Mouse (Mus musculus) neural tube, embryonic 12.5 days (tissue): Measurements from ENCODE around the gene Rbfox1. TPM values are rescaled to one million over a fixed set of nuclear protein-coding genes. Genes with fewer than 3 reads are reported as not detected.

ENCODE experiments used
- ATAC-seq: fragments of 200-750 bp; cut with Nextera tagmentation; 2 replicates; pipeline ENCODE4 v1.8.0; 2017; ENCODE audit warnings: low read depth, mild to moderate bottlenecking, moderate TSS enrichment, moderate library complexity; ENCODE audit not compliant: low FRiP score
- H3K27ac ChIP-seq: fragments of 300-500 bp; sonication (generic); 2 replicates; pipeline ENCODE4 v1.5.1; 2016
- H3K27me3 ChIP-seq: fragments of 300-500 bp; sonication (generic); replicated peaks from 2 replicates; pipeline ENCODE4 v1.6.1; 2016; ENCODE audit warnings: mild to moderate bottlenecking
- H3K36me3 ChIP-seq: fragments of 300-500 bp; sonication (generic); 2 replicates; pipeline ENCODE4 v1.6.1; 2016; ENCODE audit warnings: mild to moderate bottlenecking
- H3K4me1 ChIP-seq: fragments of 300-500 bp; sonication (generic); 2 replicates; pipeline ENCODE4 v1.6.1; 2016
- H3K4me2 ChIP-seq: fragments of 300-500 bp; sonication (generic); replicated peaks from 2 replicates; pipeline ENCODE4 v1.6.1; 2016; ENCODE audit warnings: mild to moderate bottlenecking
- H3K4me3 ChIP-seq: fragments of 300-500 bp; sonication (generic); 2 replicates; pipeline ENCODE4 v1.5.1; 2016
- H3K9ac ChIP-seq: fragments of 300-500 bp; sonication (generic); 2 replicates; pipeline ENCODE4 v1.6.1; 2016; ENCODE audit warnings: mild to moderate bottlenecking
- H3K9me3 ChIP-seq: fragments of 300-500 bp; sonication (generic); 2 replicates; pipeline ENCODE4 v1.6.1; 2016; ENCODE audit warnings: mild to moderate bottlenecking
- WGBS: fragments of 180-500 bp; shearing (Covaris S2); methylation state at CpG from one replicate; pipeline ENCODE4 v1.1.7; 2016; 5-methylcytosine and 5-hydroxymethylcytosine counted together
- polyA plus RNA-seq: library from polyadenylated mRNA; unstranded; fragments of >200 nt; fragmentation: Nextera tagmentation; extraction: Ambion mirVana; gene quantifications from 2 replicates; pipeline ENCODE4 v1.2.1, GENCODE M21; 2016

The Rbfox1 gene
- polyA plus RNA-seq, 1 experiment from 2014 or later, result 80.2 TPM

GRCm38 (mm10) chr16:6169346-6169745 lies 284.2 kb downstream of the Rbfox1 start:
- no peaks in the 10 kb centered on the region for H3K36me3 ChIP-seq
- no peak overlapping the region for H3K9ac ChIP-seq
- no peak overlapping the region for H3K4me3 ChIP-seq
- ATAC-seq, result no peak
- H3K9me3 ChIP-seq, result no peaks in the 10 kb centered on the region
- no peak overlapping the region for H3K27ac ChIP-seq
- no peaks in the 10 kb centered on the region for H3K4me1 ChIP-seq
- no peaks in the 10 kb centered on the region for H3K27me3 ChIP-seq
- 89% methylated on average over 5 of the region's 5 CpGs for WGBS
- H3K4me2 ChIP-seq, result no peak overlapping the region

GRCm38 (mm10) chr16:6180819-6181218 lies 295.7 kb downstream of the Rbfox1 start:
- no peak overlapping the region for H3K9ac ChIP-seq
- H3K4me1 ChIP-seq, result no peaks in the 10 kb centered on the region
- H3K36me3 ChIP-seq, result no peaks in the 10 kb centered on the region
- no peaks in the 10 kb centered on the region for H3K27me3 ChIP-seq
- no peak for ATAC-seq
- H3K4me3 ChIP-seq, result no peak overlapping the region
- no peak overlapping the region for H3K4me2 ChIP-seq
- no peaks in the 10 kb centered on the region for H3K9me3 ChIP-seq
- no peak overlapping the region for H3K27ac ChIP-seq
- WGBS, result 81% methylated on average over 9 of the region's 9 CpGs

GRCm38 (mm10) chr16:6182329-6182728 lies 297.2 kb downstream of the Rbfox1 start:
- no peak for ATAC-seq
- no peak overlapping the region for H3K4me2 ChIP-seq

GRCm38 (mm10) chr16:6192358-6192757 lies 307.2 kb downstream of the Rbfox1 start:
- 66% methylated on average over 2 of the region's 2 CpGs for WGBS
- H3K9me3 ChIP-seq, result no peaks in the 10 kb centered on the region
- H3K27me3 ChIP-seq, result no peaks in the 10 kb centered on the region
- H3K4me1 ChIP-seq, result no peaks in the 10 kb centered on the region
- no peak overlapping the region for H3K9ac ChIP-seq
- H3K27ac ChIP-seq, result no peak overlapping the region
- ATAC-seq, result no peak
- no peak overlapping the region for H3K4me3 ChIP-seq
- no peak overlapping the region for H3K4me2 ChIP-seq
- no peaks in the 10 kb centered on the region for H3K36me3 ChIP-seq

More at GRCm38 (mm10) chr16:6182329-6182728, 297.2 kb downstream of the Rbfox1 start:
- Histone ChIP-seq H3K9me3 (no peaks in the 10 kb centered on the region), H3K36me3 (no peaks in the 10 kb centered on the region), H3K4me1 (no peaks in the 10 kb centered on the region), H3K4me3 (no peak overlapping the region), H3K27ac (no peak overlapping the region), H3K9ac (no peak overlapping the region), H3K27me3 (no peaks in the 10 kb centered on the region)

DNA sequence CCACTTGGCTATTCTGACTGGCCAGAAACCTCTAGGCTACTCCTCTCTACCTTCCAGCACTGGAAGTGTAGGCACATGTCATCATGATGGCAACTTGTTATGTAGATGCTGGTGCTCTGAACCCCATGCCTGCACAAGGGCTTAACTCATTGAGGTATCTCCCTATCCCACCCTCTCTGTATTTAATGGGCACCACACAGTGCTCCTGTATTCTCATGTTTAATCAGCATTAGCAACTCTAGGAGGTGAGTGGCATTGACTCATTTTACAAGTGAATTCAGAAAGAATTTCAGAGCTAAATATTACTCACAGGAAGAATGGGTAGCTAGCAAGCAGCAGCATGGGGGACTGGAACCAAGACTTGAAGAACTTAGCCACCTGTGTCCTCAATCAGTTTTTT lies 321.3 kb downstream of the Rbfox1 start:
- Histone ChIP-seq H3K9ac (no peak overlapping the region), H3K36me3 (no peaks in the 10 kb centered on the region), H3K4me3 (no peak overlapping the region), H3K4me1 (no peaks in the 10 kb centered on the region), H3K4me2 (no peak overlapping the region), H3K27ac (no peak overlapping the region), H3K9me3 (no peaks in the 10 kb centered on the region), H3K27me3 (no peaks in the 10 kb centered on the region)
- no peak for ATAC-seq

DNA sequence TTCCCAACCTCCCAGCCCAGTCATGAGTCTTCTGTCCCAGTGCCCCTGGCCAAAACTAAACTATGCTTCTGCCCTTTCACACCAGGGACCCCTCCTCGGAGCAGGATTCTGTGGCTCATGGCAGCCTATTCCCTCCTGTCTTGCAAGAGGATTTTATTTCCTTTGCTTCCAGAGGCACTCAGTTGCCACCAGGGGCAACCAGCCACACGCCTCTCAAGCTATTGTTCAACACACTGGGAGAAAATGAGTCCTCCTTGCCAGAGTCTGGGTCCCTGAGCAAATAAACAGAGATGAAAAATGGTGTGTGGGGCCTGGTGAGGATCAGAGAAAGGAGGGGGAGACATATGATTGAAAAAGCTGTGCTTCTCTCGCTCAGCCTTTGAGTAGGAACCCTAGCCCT lies 327.8 kb downstream of the Rbfox1 start:
- H3K4me3 ChIP-seq, result no peak overlapping the region
- no peaks in the 10 kb centered on the region for H3K4me1 ChIP-seq
- no peaks in the 10 kb centered on the region for H3K36me3 ChIP-seq
- H3K27me3 ChIP-seq, result no peaks in the 10 kb centered on the region
- H3K9ac ChIP-seq, result no peak overlapping the region
- H3K4me2 ChIP-seq, result no peak overlapping the region
- WGBS, result 27% methylated on average over 3 of the region's 3 CpGs
- H3K27ac ChIP-seq, result no peak overlapping the region
- no peak for ATAC-seq
- no peaks in the 10 kb centered on the region for H3K9me3 ChIP-seq

DNA sequence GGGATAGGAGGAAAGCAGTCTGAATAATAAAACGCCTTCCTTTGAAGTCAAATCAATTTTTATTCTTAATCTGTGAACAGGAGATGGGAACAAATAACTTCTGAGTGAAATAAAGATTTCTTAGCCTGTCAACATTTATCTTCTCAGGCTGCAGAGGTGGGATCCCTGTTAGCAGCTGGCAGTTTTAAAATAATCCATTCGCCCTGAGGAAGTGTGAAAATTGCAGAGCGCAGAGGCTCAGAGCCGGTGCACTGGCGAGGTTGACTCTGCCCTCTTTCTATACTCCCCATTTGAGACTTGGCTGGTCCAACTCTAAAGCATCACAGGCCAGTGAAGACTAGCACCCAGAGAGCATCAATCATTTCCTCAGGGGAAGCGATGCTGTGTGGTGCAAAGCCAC lies 342.3 kb downstream of the Rbfox1 start:
- Histone ChIP-seq H3K9me3 (no peaks in the 10 kb centered on the region), H3K4me1 (no peaks in the 10 kb centered on the region), H3K4me2 (no peak overlapping the region), H3K36me3 (no peaks in the 10 kb centered on the region), H3K27ac (no peak overlapping the region), H3K4me3 (no peak overlapping the region), H3K27me3 (no peaks in the 10 kb centered on the region), H3K9ac (no peak overlapping the region)
- WGBS, result 67% methylated on average over 6 of the region's 6 CpGs
- no peak for ATAC-seq

DNA sequence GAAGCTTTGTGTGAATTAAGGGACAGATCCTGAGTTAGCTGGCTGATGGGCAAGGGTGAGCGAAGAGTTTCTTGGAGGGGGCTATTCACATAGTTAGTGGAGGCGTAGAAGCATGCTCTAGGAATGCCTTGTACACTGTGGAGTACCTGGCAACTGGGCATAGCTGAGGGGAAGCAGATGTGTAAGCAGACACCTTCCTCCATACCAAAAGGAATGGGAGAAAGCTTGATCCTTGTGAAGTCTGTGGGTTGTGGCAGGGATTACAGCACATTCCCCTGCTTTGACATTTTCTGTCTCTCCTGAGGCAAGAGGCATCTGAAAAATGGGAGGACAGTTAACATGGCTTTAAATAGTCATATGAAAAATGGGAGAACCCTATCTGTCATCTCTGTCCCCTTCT lies 347.8 kb downstream of the Rbfox1 start:
- Histone ChIP-seq H3K4me3 (no peak overlapping the region), H3K4me2 (no peak overlapping the region), H3K4me1 (no peaks in the 10 kb centered on the region), H3K36me3 (no peaks in the 10 kb centered on the region), H3K9ac (no peak overlapping the region), H3K27ac (no peak overlapping the region), H3K9me3 (no peaks in the 10 kb centered on the region), H3K27me3 (no peaks in the 10 kb centered on the region)
- WGBS, result 92% methylated on average over 2 of the region's 2 CpGs
- ATAC-seq, result no peak

- 93% methylated on average over 4 of the region's 4 CpGs for WGBS
- no peaks in the 10 kb centered on the region for H3K27me3 ChIP-seq
- H3K9ac ChIP-seq, result no peak overlapping the region
- H3K36me3 ChIP-seq, result no peaks in the 10 kb centered on the region
- no peak overlapping the region for H3K27ac ChIP-seq
- H3K4me3 ChIP-seq, result no peak overlapping the region
- H3K9me3 ChIP-seq, result no peaks in the 10 kb centered on the region
- H3K4me1 ChIP-seq, result no peaks in the 10 kb centered on the region
- ATAC-seq, result no peak
- no peak overlapping the region for H3K4me2 ChIP-seq
These were observed 356.2 kb downstream of the Rbfox1 start for GRCm38 (mm10) chr16:6241393-6241792.

DNA sequence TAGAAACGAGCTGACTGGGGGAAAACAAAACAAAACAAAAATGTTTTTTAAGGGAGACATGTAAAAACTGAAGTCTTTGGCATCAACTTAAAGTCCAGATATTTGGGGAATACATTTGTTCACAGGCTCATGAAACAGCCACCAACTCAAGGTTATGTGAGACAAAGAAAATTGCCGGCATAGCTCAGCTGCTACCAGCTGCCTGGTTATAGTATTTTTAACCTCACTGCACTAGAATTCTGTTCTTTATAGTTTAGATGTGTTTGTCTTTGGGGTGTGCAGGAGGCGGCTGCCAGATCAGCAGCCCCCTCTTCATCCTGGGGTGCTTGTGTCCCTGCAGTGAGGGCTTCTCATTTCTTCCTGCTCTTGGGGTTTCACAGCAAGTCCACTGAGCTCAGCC lies 357.3 kb downstream of the Rbfox1 start:
- Histone ChIP-seq H3K4me1 (no peaks in the 10 kb centered on the region), H3K4me3 (no peak overlapping the region), H3K36me3 (no peaks in the 10 kb centered on the region), H3K27me3 (no peaks in the 10 kb centered on the region), H3K9ac (no peak overlapping the region), H3K9me3 (no peaks in the 10 kb centered on the region), H3K4me2 (no peak overlapping the region), H3K27ac (no peak overlapping the region)
- ATAC-seq, result no peak
- 78% methylated on average over 3 of the region's 3 CpGs for WGBS

- H3K9me3 ChIP-seq, result no peaks in the 10 kb centered on the region
- H3K4me1 ChIP-seq, result no peaks in the 10 kb centered on the region
- no peak overlapping the region for H3K4me2 ChIP-seq
- no peak overlapping the region for H3K9ac ChIP-seq
- no peak overlapping the region for H3K4me3 ChIP-seq
- H3K27ac ChIP-seq, result no peak overlapping the region
- H3K27me3 ChIP-seq, result no peaks in the 10 kb centered on the region
- 11% methylated on average over 4 of the region's 4 CpGs for WGBS
- no peaks in the 10 kb centered on the region for H3K36me3 ChIP-seq
- ATAC-seq, result peak; percentile 21; the same call in 1 of the 2 replicates
These were observed 362.4 kb downstream of the Rbfox1 start for GRCm38 (mm10) chr16:6247569-6247968.

- no peak overlapping the region for H3K4me3 ChIP-seq
- H3K36me3 ChIP-seq, result no peaks in the 10 kb centered on the region
- H3K4me1 ChIP-seq, result no peaks in the 10 kb centered on the region
- no peaks in the 10 kb centered on the region for H3K9me3 ChIP-seq
- no peak overlapping the region for H3K9ac ChIP-seq
- WGBS, result 70% methylated on average over 8 of the region's 8 CpGs
- ATAC-seq, result no peak
- no peak overlapping the region for H3K4me2 ChIP-seq
- H3K27me3 ChIP-seq, result no peaks in the 10 kb centered on the region
- no peak overlapping the region for H3K27ac ChIP-seq
These were observed 379.4 kb downstream of the Rbfox1 start for GRCm38 (mm10) chr16:6264557-6264956.

GRCm38 (mm10) chr16:6265610-6266009 lies 380.5 kb downstream of the Rbfox1 start:
- Histone ChIP-seq H3K4me3 (no peak overlapping the region), H3K4me1 (no peaks in the 10 kb centered on the region), H3K9me3 (no peaks in the 10 kb centered on the region), H3K4me2 (no peak overlapping the region), H3K9ac (no peak overlapping the region), H3K36me3 (no peaks in the 10 kb centered on the region), H3K27ac (no peak overlapping the region), H3K27me3 (no peaks in the 10 kb centered on the region)
- WGBS, result 81% methylated on average over 3 of the region's 3 CpGs
- ATAC-seq, result no peak
